19 mouse cellular contexts compared by ENCODE assay signal in genomic region chr4:126017676-126018332, GRCm38 (mm10). TPM values are rescaled to one million over a fixed set of nuclear protein-coding genes. Genes with fewer than 3 reads are reported as not detected.
DNase-seq lines count a peak whose midpoint lies in the region; ATAC-seq lines count a peak whose summit lies in the region.
"Had no signal": no experiment of that assay in that cellular context is flagged by ENCODE, and none has a peak within 500 bp of the region (broad histone marks: within the 10 kb centered on the region; RNA-seq: fewer than 3 reads in every experiment).

No protein-coding gene starts in this region.

- no peak overlapping the region for H3K27ac ChIP-seq in heart, embryonic 10.5 days
- H3K27ac ChIP-seq: heart, embryonic 15.5 days; hindbrain, embryonic 12.5 days; layer of hippocampus, adult 2 months; liver, embryonic 14.5 days; midbrain, embryonic 12.5 days had no signal

- DNase-seq in layer of hippocampus, adult 11-12 months (ENCODE audit: low spot score) = peak; percentile 37
- no peak for DNase-seq in layer of hippocampus, postnatal 10 days (ENCODE audit: low spot score in 2 of 2)
- peak; percentile 27 for DNase-seq in lung, postnatal 10 days
- DNase-seq in kidney, postnatal 25 days = no peak
- no peak for DNase-seq in right cerebral cortex, postnatal 10 days (ENCODE audit: low spot score in 2 of 2)
- no peak for DNase-seq in heart, embryonic 10.5 days (ENCODE audit: low spot score)
- DNase-seq: cerebellum, adult 9-11 months; gastrocnemius, postnatal 36 days; kidney, adult 18-20 months; thymus, postnatal 36 days had no signal

- no peaks in the 10 kb centered on the region for H3K36me3 ChIP-seq in heart, embryonic 10.5 days
- H3K36me3 ChIP-seq: heart, embryonic 15.5 days; hindbrain, embryonic 12.5 days; midbrain, embryonic 12.5 days had no signal

- peak; percentile 42 to 60; a peak in 2 of 4 replicates for ATAC-seq in hematopoietic stem cell, adult 5-6 weeks (replicated peaks in 1 of 2; ENCODE audit: insufficient read depth in 1 of 2, low FRiP score in 2 of 2, low TSS enrichment in 1 of 2, low read depth in 1 of 2, poor library complexity in 2 of 2, severe bottlenecking in 2 of 2)
- ATAC-seq in neutrophil, adult 5-6 weeks (ENCODE audit: extremely low read depth, insufficient number of reproducible peaks, low FRiP score, poor library complexity, severe bottlenecking) = peak; percentile 78

- 78% methylated on average over 7 of the region's 7 CpGs for WGBS in heart, embryonic 10.5 days

- H3K4me3 ChIP-seq in heart, embryonic 10.5 days = no peak overlapping the region
- H3K4me3 ChIP-seq: erythroblast, embryonic 14.5 days; heart, embryonic 15.5 days; hindbrain, embryonic 12.5 days; layer of hippocampus, adult 2 months; midbrain, embryonic 12.5 days had no signal

- H3K27me3 ChIP-seq in heart, embryonic 10.5 days (ENCODE audit: insufficient read depth, poor library complexity, severe bottlenecking) = no peaks in the 10 kb centered on the region
- H3K27me3 ChIP-seq: heart, embryonic 15.5 days; hindbrain, embryonic 12.5 days; midbrain, embryonic 12.5 days had no signal

- H3K9me3 ChIP-seq in heart, embryonic 10.5 days = no peaks in the 10 kb centered on the region
- H3K9me3 ChIP-seq: heart, embryonic 15.5 days; hindbrain, embryonic 12.5 days; midbrain, embryonic 12.5 days had no signal

- H3K4me1 ChIP-seq in heart, embryonic 10.5 days = no peaks in the 10 kb centered on the region
- H3K4me1 ChIP-seq: heart, embryonic 15.5 days; hindbrain, embryonic 12.5 days; midbrain, embryonic 12.5 days had no signal

RNA-seq across cellular contexts. Expression of gene Csf3r, which starts 6.5 kb away (rescaled TPM):
- total RNA-seq in layer of hippocampus, postnatal 10 days (2021) = 1 to 10 TPM; 2.8 to 3.0 TPM
- 73.0 and 84.2 TPM in 2 replicates for total RNA-seq in hematopoietic stem cell, adult 5-6 weeks (2017)
- total RNA-seq in neutrophil, adult 5-6 weeks (2017) = 2,879 and 3,175 TPM in 2 replicates
- polyA plus RNA-seq in heart, embryonic 10.5 days (2016; fragmentation: Nextera tagmentation; extraction: Ambion mirVana) = 0.30 and 0.53 TPM in 2 replicates
- polyA plus RNA-seq: C2C12 had no signal

RNA-seq across cellular contexts. Expression of gene Mrps15, which starts 28.9 kb away (rescaled TPM):
- total RNA-seq in layer of hippocampus, postnatal 10 days (2021) = 10 to 100 TPM; 53.6 to 55.7 TPM
- 46.5 and 48.0 TPM in 2 replicates for total RNA-seq in hematopoietic stem cell, adult 5-6 weeks (2017)
- total RNA-seq in neutrophil, adult 5-6 weeks (2017) = 55.0 and 61.3 TPM in 2 replicates
- 142 and 157 TPM in 2 replicates for polyA plus RNA-seq in heart, embryonic 10.5 days (2016; fragmentation: Nextera tagmentation; extraction: Ambion mirVana)

RNA-seq across cellular contexts. Expression of gene Oscp1, which starts 40.6 kb away (rescaled TPM):
- total RNA-seq in layer of hippocampus, postnatal 10 days (2021) = 10 to 100 TPM; 43.2 to 53.0 TPM
- total RNA-seq in hematopoietic stem cell, adult 5-6 weeks (2017) = 10.3 and 25.2 TPM in 2 replicates
- 17.4 and 23.7 TPM in 2 replicates for total RNA-seq in neutrophil, adult 5-6 weeks (2017)
- 8.2 and 9.1 TPM in 2 replicates for polyA plus RNA-seq in heart, embryonic 10.5 days (2016; fragmentation: Nextera tagmentation; extraction: Ambion mirVana)
- polyA plus RNA-seq: erythroblast, embryonic 14.5 days had no signal

Comparison
In these comparisons a context has a peak if more than half of its experiments do, and no peak if none do; other contexts are left out.
1. DNase-seq: peak in layer of hippocampus, adult 11-12 months (single experiment) and lung, postnatal 10 days (single experiment); none in layer of hippocampus, postnatal 10 days (0 of 2), kidney, postnatal 25 days (0 of 2), right cerebral cortex, postnatal 10 days (0 of 2) and heart, embryonic 10.5 days (single experiment).
2. RNA of gene Csf3r, which starts 6.5 kb away (total RNA-seq): 2,879 to 3,175 TPM in neutrophil, adult 5-6 weeks; 73.0 to 84.2 TPM in hematopoietic stem cell, adult 5-6 weeks and 2.8 to 3.0 TPM in layer of hippocampus, postnatal 10 days; every median in the first group is over 10 times any median in the second.